Comparison of ENCODE assay signal across 16 mouse cellular contexts in genomic region chr1:50685361-50685760, GRCm38 (mm10).
"Had no signal": no experiment of that assay in that cellular context is flagged by ENCODE, and none has a peak within 500 bp of the region (broad histone marks: within the 10 kb centered on the region; RNA-seq: fewer than 3 reads in every experiment).

No protein-coding gene starts in this region.

- H3K4me1 ChIP-seq: intestine, embryonic 15.5 days; limb, embryonic 10.5 days; liver, embryonic 13.5 days; lung, embryonic 15.5 days; midbrain, embryonic 15.5 days; neural tube, embryonic 13.5 days had no signal

- H3K4me2 ChIP-seq: intestine, embryonic 15.5 days; liver, embryonic 13.5 days; lung, embryonic 15.5 days; midbrain, embryonic 15.5 days; neural tube, embryonic 13.5 days had no signal

- H3K9me3 ChIP-seq: intestine, embryonic 15.5 days; limb, embryonic 10.5 days; liver, embryonic 13.5 days; lung, embryonic 15.5 days; midbrain, embryonic 15.5 days; neural tube, embryonic 13.5 days had no signal

- DNase-seq: kidney, adult 18-20 months; kidney, postnatal 10 days; kidney, postnatal 4 days; liver, embryonic 13.5 days; liver, postnatal 0 days; right cerebral cortex, adult 18-20 months; right cerebral cortex, postnatal 25 days; thymus, adult 18-20 months; thymus, postnatal 14 days had no signal

- H3K4me3 ChIP-seq: intestine, embryonic 15.5 days; limb, embryonic 10.5 days; liver, embryonic 13.5 days; lung, embryonic 15.5 days; midbrain, embryonic 15.5 days; neural tube, embryonic 13.5 days had no signal

- H3K27me3 ChIP-seq: intestine, embryonic 15.5 days; liver, embryonic 13.5 days; lung, embryonic 15.5 days; midbrain, embryonic 15.5 days; neural tube, embryonic 13.5 days had no signal

- ATAC-seq: hindbrain, postnatal 0 days; intestine, embryonic 15.5 days; liver, postnatal 0 days; midbrain, embryonic 15.5 days had no signal

- H3K36me3 ChIP-seq: intestine, embryonic 15.5 days; limb, embryonic 10.5 days; liver, embryonic 13.5 days; lung, embryonic 15.5 days; midbrain, embryonic 15.5 days; neural tube, embryonic 13.5 days had no signal

- H3K9ac ChIP-seq: intestine, embryonic 15.5 days; liver, embryonic 13.5 days; liver, postnatal 0 days; lung, embryonic 15.5 days; midbrain, embryonic 15.5 days; neural tube, embryonic 13.5 days had no signal

- H3K27ac ChIP-seq: hindbrain, postnatal 0 days; intestine, embryonic 15.5 days; limb, embryonic 10.5 days; liver, embryonic 13.5 days; lung, embryonic 15.5 days; midbrain, embryonic 15.5 days; neural tube, embryonic 13.5 days; stomach, postnatal 0 days had no signal
